Mouse (Mus musculus) lung, postnatal 0 days (tissue): ENCODE measurements around the gene Enpp1.

ENCODE experiments used
- CTCF ChIP-seq: IDR thresholded peaks from 2 replicates; pipeline ENCODE4 v1.5.1; 2016; ENCODE audit warnings: antibody characterized with exemption, mild to moderate bottlenecking
- EP300 ChIP-seq: IDR thresholded peaks from 2 replicates; pipeline ENCODE4 v1.6.1; 2016; ENCODE audit warnings: antibody characterized with exemption, mild to moderate bottlenecking, control low read depth

DNA sequence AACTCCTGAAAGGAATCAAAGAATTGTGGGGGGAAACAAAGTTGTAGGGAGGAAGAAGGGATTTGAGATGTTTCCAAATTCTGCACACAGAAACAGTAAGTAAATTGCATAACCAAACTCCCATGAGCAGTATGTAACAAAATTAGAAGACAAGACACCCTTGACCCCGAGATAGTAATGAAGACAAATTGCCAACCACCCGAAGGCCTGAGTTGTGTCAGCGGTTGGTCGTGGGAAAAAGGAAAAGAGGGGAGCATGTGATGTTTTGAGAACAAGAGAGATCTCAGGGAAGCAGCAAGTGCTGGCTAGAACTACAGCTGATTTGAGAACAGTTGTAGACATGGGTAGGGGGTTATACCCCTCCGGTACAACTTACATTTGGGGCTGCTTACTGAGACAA lies 112.2 kb downstream of the Enpp1 start:
- TF ChIP-seq CTCF, result no peak
- TF ChIP-seq EP300, result no peak
